Mouse (Mus musculus) E14TG2a.4 (cell line): ENCODE data around the gene Dip2a.

Experiments used
- CTCF ChIP-seq: conservative IDR thresholded peaks from 2 replicates; pipeline ENCODE4 v1.5.1; 2014; ENCODE audit warnings: low read length
- NANOG ChIP-seq: IDR thresholded peaks from 2 replicates; pipeline ENCODE4 v1.6.1; 2014; ENCODE audit warnings: borderline replicate concordance, low read length, mixed read lengths
- POU5F1 ChIP-seq: IDR thresholded peaks from 2 replicates; pipeline ENCODE4 v1.6.1; 2014; ENCODE audit warnings: low read length, borderline replicate concordance

DNA sequence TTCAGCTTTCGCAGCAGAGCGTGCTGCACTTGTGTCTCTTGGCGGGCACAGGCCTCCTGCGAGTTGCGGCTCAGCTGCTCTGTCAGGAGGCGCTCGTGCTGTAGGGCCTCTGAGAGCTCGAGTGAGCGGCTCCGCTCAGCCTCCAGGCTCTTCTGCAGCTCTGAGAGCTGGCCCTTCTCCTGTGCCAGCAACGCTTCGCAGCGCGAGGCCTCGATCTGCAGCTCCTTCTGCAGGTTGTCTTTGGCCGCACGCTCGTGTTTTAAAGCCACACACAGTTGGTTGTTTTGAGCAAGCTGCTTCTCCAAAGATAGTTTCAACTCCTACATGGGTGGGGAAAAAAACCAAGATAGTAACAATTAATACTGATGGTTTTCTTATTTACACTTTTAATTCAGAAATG lies 29.9 kb upstream of the Dip2a start:
- TF ChIP-seq CTCF (no peak), POU5F1 (no peak), NANOG (no peak)
